Mouse (Mus musculus) limb, embryonic 14.5 days (tissue): ENCODE data around the gene Ctnnbl1. TPM values are rescaled to one million over a fixed set of nuclear protein-coding genes. Genes with fewer than 3 reads are reported as not detected.

Experiments used
- ATAC-seq: fragments of 200-750 bp; cut with Nextera tagmentation; 2 replicates; pipeline ENCODE4 v1.8.0; 2017; ENCODE audit warnings: low read depth, moderate number of reproducible peaks, moderate TSS enrichment; ENCODE audit not compliant: low FRiP score
- DNase-seq: peaks from one replicate; pipeline ENCODE4 v3.0.0-alpha.2; 2015; ENCODE audit warnings: low spot score
- H3K27ac ChIP-seq: fragments of 300-500 bp; sonication (generic); replicated peaks from 2 replicates; pipeline ENCODE4 v1.5.1; 2014; ENCODE audit warnings: low read depth, mild to moderate bottlenecking, low read length, moderate library complexity, mixed read lengths
- H3K27me3 ChIP-seq: fragments of 300-500 bp; sonication (generic); 2 replicates; pipeline ENCODE4 v1.6.1; 2014; ENCODE audit warnings: low read length, mixed read lengths; ENCODE audit not compliant: control insufficient read depth, insufficient read depth
- H3K36me3 ChIP-seq: fragments of 300-500 bp; sonication (generic); 2 replicates; pipeline ENCODE4 v1.6.1; 2014; ENCODE audit warnings: mild to moderate bottlenecking, low read length, moderate library complexity, mixed read lengths; ENCODE audit not compliant: control insufficient read depth, insufficient read depth
- H3K4me1 ChIP-seq: fragments of 300-500 bp; sonication (generic); 2 replicates; pipeline ENCODE4 v1.6.1; 2014; ENCODE audit warnings: antibody characterized with exemption, low read length, mixed read lengths; ENCODE audit not compliant: control insufficient read depth, insufficient read depth
- H3K4me2 ChIP-seq: fragments of 300-500 bp; sonication (generic); replicated peaks from 2 replicates; pipeline ENCODE4 v1.6.1; 2014; ENCODE audit warnings: low read depth, mild to moderate bottlenecking, low read length, moderate library complexity; ENCODE audit not compliant: severe bottlenecking
- H3K4me3 ChIP-seq: fragments of 300-500 bp; sonication (generic); replicated peaks from 2 replicates; pipeline ENCODE4 v1.5.1; 2014; ENCODE audit warnings: low read length
- H3K9ac ChIP-seq: fragments of 300-500 bp; sonication (generic); 2 replicates; pipeline ENCODE4 v1.6.1; 2014; ENCODE audit warnings: mild to moderate bottlenecking, low read depth, low read length, moderate library complexity; ENCODE audit not compliant: severe bottlenecking
- H3K9me3 ChIP-seq: fragments of 300-500 bp; sonication (generic); 2 replicates; pipeline ENCODE4 v1.6.1; 2016; ENCODE audit warnings: low read length; ENCODE audit not compliant: control insufficient read depth
- POLR2A ChIP-seq: fragments of 200-500 bp; IDR thresholded peaks from 2 replicates; pipeline ENCODE4 v1.8.0; 2012; ENCODE audit warnings: inconsistent platforms, mild to moderate bottlenecking, moderate library complexity, borderline replicate concordance; ENCODE audit not compliant: insufficient read depth, insufficient read length; ENCODE audit errors: extremely low read depth
- WGBS: fragments of 180-500 bp; shearing (Covaris S2); extraction: QIAGEN DNeasy Blood & Tissue Kit; methylation state at CpG from one replicate; pipeline ENCODE4 v1.1.7; 2014; 5-methylcytosine and 5-hydroxymethylcytosine counted together
- polyA plus RNA-seq, 2 experiments: library from polyadenylated mRNA; depleted of rRNA in 1 of 2; stranded (reverse) in 1 of 2; unstranded in 1 of 2; fragments of >200 nt; fragmentation: Nextera tagmentation in 1 of 2; extraction: Ambion mirVana in 1 of 2; gene quantifications; 2 replicates each; pipeline versions ENCODE4 v1.2.1 to v1.2.3; 2012 to 2014

The Ctnnbl1 gene
- polyA plus RNA-seq, 2 experiments: 40.3 to 55.6 TPM

GRCm38 (mm10) chr2:157751589-157752373, 14.6 kb downstream of the Ctnnbl1 start:
- Histone ChIP-seq H3K27me3 (no peaks in the 10 kb centered on the region), H3K4me2 (no peak overlapping the region), H3K9me3 (no peaks in the 10 kb centered on the region), H3K36me3 (no peaks in the 10 kb centered on the region), H3K4me1 (peaks cover 7% of the 10 kb centered on the region; the same call in 1 of the 2 replicates), H3K4me3 (no peak overlapping the region), H3K27ac (no peak overlapping the region), H3K9ac (no peak overlapping the region)
- no peak for TF ChIP-seq POLR2A
- WGBS: 49% methylated on average over 22 of the region's 22 CpGs
- ATAC-seq (no peak), DNase-seq (no peak)

- no peak for TF ChIP-seq POLR2A
- no peak for DNase-seq
These were observed 15.2 kb downstream of the Ctnnbl1 start for GRCm38 (mm10) chr2:157752374-157752743.

DNA sequence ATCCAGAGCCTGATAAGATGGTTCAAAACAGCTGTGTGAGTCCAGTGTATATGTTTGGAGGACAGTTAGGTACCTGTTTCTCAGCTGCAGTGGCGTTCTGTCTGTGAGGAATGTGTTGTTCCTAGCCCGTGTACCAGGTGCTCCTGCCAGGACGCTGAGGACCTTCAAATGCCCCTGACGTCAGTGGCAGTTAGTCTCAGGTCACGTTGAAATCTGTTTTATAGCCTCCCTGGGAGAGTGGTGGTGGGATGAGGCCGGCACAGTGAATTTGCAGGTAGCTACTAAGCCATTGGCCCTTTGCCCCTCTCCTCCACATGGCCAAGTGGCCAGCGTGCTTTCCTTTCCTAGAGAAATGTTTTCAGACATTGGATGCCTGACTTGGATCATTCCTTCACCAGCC, 18.6 kb downstream of the Ctnnbl1 start:
- H3K36me3 ChIP-seq: no peaks in the 10 kb centered on the region
- H3K4me1 ChIP-seq: peaks cover 7% of the 10 kb centered on the region; the same call in 1 of the 2 replicates
- no peak for TF ChIP-seq POLR2A
- H3K9me3 ChIP-seq: no peaks in the 10 kb centered on the region
- no peak overlapping the region for H3K9ac ChIP-seq
- DNase-seq (no peak), ATAC-seq (no peak)
- no peak overlapping the region for H3K4me2 ChIP-seq
- no peak overlapping the region for H3K27ac ChIP-seq
- WGBS: 55% methylated on average over 7 of the region's 7 CpGs
- H3K27me3 ChIP-seq: no peaks in the 10 kb centered on the region
- no peak overlapping the region for H3K4me3 ChIP-seq

More at GRCm38 (mm10) chr2:157752374-157752743, 15.2 kb downstream of the Ctnnbl1 start:
- no peak for ATAC-seq
- no peak overlapping the region for H3K27ac ChIP-seq
- no peak overlapping the region for H3K4me3 ChIP-seq
- H3K4me1 ChIP-seq: peaks cover 7% of the 10 kb centered on the region; the same call in 1 of the 2 replicates
- no peak overlapping the region for H3K4me2 ChIP-seq
- WGBS: 80% methylated on average over 7 of the region's 7 CpGs
- no peak overlapping the region for H3K9ac ChIP-seq
- no peaks in the 10 kb centered on the region for H3K9me3 ChIP-seq
- H3K27me3 ChIP-seq: no peaks in the 10 kb centered on the region
- no peaks in the 10 kb centered on the region for H3K36me3 ChIP-seq

DNA sequence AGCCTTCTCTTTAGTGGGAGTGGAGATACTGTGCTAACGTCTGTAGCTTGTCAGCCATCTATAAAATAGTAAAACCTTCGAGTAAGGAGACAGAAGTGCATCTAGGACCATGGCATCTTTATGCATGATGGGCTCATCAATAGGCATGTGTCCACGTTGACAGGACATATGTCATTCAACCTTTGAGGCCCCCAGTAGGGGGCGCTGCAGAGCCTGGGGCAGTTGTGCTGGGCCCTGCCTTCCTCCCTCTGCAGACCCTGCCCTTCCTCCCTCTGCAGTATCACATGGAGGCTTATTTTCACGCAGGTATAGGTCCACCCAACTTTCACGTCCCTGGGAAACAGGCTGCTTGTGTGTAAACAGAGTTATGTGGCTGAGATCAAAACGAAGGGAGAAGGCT, 19.0 kb downstream of the Ctnnbl1 start:
- 77% methylated on average over 7 of the region's 7 CpGs for WGBS
- peaks cover 7% of the 10 kb centered on the region; the same call in 1 of the 2 replicates for H3K4me1 ChIP-seq
- H3K27ac ChIP-seq: no peak overlapping the region
- no peak for ATAC-seq
- no peak overlapping the region for H3K4me3 ChIP-seq
- no peak overlapping the region for H3K9ac ChIP-seq
- H3K9me3 ChIP-seq: no peaks in the 10 kb centered on the region
- no peak for TF ChIP-seq POLR2A
- no peak for DNase-seq
- no peaks in the 10 kb centered on the region for H3K36me3 ChIP-seq
- no peaks in the 10 kb centered on the region for H3K27me3 ChIP-seq
- no peak overlapping the region for H3K4me2 ChIP-seq

DNA sequence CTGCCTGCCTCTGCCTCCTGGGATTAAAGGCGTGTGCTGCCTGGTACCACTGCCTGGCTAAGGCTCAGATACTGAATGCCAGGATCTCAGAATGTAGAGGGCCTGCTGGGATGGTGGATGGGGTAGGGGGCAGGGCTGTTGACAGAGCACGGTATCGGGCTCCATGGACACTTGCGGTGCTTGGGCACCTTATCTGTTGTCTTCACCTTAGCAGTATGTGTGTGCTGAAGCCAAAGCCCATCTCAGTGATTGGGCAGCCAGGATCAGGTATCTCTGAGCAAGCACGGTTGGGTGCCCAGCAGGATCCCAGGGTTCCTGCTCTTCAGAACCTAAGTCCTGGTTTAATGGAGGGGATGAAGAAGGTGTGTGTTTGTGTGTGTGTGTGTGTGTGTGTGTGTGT, 21.2 kb downstream of the Ctnnbl1 start:
- Histone ChIP-seq H3K27me3 (no peaks in the 10 kb centered on the region), H3K4me1 (no peaks in the 10 kb centered on the region), H3K27ac (no peak overlapping the region), H3K9me3 (no peaks in the 10 kb centered on the region), H3K4me2 (no peak overlapping the region), H3K4me3 (no peak overlapping the region), H3K9ac (no peak overlapping the region), H3K36me3 (no peaks in the 10 kb centered on the region)
- no peak for TF ChIP-seq POLR2A
- no peak for ATAC-seq
- WGBS: 91% methylated on average over 5 of the region's 5 CpGs
- DNase-seq: no peak

- no peak for TF ChIP-seq POLR2A
- DNase-seq: no peak
- 89% methylated on average over 6 of the region's 6 CpGs for WGBS
These were observed 22.5 kb downstream of the Ctnnbl1 start for GRCm38 (mm10) chr2:157759717-157760116.

More at GRCm38 (mm10) chr2:157759717-157760116, 22.5 kb downstream of the Ctnnbl1 start:
- Histone ChIP-seq H3K4me3 (no peak overlapping the region), H3K9me3 (no peaks in the 10 kb centered on the region), H3K4me2 (no peak overlapping the region), H3K4me1 (no peaks in the 10 kb centered on the region), H3K27me3 (no peaks in the 10 kb centered on the region), H3K27ac (no peak overlapping the region), H3K36me3 (no peaks in the 10 kb centered on the region), H3K9ac (no peak overlapping the region)
- ATAC-seq: no peak
